Mouse (Mus musculus): ENCODE data around the gene Stard10. TPM values are rescaled to one million over a fixed set of nuclear protein-coding genes. Genes with fewer than 3 reads are reported as not detected.

Stard10 gene
- total RNA-seq (2022), result 10 to 100 TPM; 34.9 to 48.5 (median 43.7) TPM

- DNase-seq (ENCODE audit: low spot score in 2 of 2), result no peak
These were observed at the start of gene Stard10 for GRCm38 (mm10) chr7:101317014-101317413. TSS of gene Stard10 (plus strand) at chr7:101317086.

DNA sequence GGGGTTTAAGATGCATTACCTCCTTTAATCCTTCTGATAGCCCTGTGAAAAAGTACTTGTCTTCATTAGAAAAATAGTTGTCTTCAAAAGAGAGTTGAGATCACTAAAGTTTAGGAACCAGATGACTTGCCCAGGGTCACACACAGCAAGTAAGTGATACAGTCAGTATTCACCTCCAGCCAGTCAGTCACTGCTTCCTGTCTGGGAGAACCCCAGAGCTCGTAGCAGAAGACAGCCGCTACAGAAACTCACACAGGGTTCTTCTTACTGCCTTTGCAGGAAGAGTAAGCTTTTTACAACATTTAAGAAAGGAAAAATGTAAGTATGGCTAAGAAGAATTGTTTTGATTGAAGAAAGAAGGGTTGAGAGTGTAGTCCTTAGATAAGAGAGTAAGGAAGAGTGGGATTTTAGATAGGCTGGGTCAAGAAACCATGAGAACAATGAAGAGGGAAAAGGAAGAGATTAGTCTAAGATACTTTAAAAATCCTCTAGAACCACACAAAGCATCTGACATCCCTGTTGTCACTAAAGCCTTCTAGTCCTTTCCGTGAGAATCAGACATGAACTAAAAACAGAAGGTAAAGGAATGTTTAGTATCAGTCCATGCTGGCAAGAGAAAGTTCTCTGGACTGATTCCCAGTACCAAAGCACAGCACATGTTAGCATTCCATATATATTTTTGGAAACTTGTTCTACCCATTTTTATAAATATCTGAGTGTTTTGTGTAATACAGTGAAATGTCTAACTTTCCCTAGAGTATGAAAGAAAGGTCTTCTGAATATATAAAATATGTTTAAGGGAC lies 49.2 kb upstream of the Stard10 start:
- no peak for DNase-seq (ENCODE audit: low spot score in 2 of 2)

DNA sequence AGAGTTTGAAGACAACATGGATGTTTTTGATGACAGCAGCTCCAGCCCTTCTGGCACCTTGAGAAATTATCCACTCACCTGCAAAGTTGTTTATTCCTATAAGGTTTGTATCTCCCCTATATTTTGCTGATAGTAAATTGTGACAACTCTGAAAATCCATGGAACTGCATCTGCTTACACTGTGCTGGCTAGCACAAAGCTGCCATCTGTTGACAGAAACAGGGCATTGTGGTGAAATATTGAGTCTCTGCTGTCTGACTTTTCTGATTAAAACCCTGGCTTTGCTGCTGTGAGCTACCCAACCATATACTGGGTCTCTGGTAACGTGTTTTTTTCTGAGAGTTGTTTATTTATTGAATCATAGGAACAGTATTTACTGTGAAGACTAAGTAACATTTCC lies 45.3 kb upstream of the Stard10 start:
- no peak for DNase-seq (ENCODE audit: low spot score in 2 of 2)

GRCm38 (mm10) chr7:101272466-101273160 lies 44.3 kb upstream of the Stard10 start:
- DNase-seq (ENCODE audit: low spot score in 2 of 2), result no peak

- DNase-seq (ENCODE audit: low spot score in 2 of 2), result no peak
These were observed 34.2 kb upstream of the Stard10 start for GRCm38 (mm10) chr7:101282721-101283120.

DNA sequence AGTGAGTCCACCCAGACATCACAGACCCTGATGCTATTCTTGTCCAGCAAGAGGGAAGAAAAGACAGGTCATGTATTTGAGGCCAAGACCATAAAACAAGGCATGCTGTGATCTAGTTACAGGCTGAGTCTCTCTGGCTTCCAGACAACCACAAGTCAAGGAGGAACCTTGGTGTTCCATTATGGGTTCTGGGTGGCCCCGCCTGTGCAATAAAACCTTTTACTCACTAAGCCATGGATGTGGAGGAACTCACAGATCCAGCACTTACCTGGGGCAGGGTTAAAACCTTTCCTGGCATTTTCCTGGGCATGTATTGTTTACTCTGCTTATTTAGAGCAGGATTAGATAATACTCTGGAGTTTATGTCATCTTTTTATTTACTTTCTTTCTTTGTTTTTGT lies 32.4 kb upstream of the Stard10 start:
- DNase-seq (ENCODE audit: low spot score in 2 of 2), result no peak

- no peak for DNase-seq (ENCODE audit: low spot score in 2 of 2)
These were observed 30.0 kb upstream of the Stard10 start for GRCm38 (mm10) chr7:101286891-101287290.

- DNase-seq (ENCODE audit: low spot score in 2 of 2), result no peak
These were observed 29.1 kb upstream of the Stard10 start for GRCm38 (mm10) chr7:101287820-101288219.

DNA sequence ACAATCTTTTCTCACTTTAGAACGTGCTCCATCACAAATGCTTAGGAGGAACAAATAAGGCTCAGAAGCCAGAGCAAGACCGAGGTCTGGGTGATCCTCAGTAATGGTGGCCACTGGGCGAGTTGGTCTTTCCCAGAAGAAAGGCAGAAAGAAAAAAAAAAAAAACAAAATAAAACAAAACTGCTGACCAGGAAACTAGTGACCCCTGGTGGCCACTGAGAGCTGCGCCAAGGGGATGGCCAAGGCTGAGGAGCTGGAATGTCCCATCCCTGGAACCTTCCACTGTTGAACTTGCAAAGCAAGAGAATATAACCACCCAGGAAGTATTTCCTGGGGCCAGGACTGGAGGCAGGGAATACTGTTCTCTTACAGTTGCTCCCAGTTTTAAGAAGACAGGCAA lies 28.4 kb upstream of the Stard10 start:
- DNase-seq (ENCODE audit: low spot score in 2 of 2), result no peak

DNA sequence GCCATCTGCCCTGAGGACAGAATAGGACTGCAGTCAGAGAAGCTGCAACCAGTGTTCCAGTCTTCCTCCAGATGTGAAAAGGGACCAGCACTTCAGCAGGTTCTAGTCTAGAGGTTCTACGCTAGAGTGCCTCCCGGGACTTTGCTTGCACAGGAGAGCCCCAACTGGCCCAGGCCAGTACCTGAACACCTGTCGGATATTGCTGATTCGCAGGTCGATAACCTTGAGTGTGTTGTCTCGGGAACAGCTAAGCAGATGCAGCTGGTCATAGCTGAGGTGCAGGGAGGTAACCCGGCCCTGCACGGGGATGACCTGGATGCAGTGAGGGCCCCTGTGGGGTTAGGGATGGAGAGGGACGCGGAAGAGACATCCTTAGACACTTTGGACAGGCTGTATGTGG lies 26.5 kb upstream of the Stard10 start:
- no peak for DNase-seq (ENCODE audit: low spot score in 2 of 2)

GRCm38 (mm10) chr7:101291211-101291610 lies 25.7 kb upstream of the Stard10 start:
- no peak for DNase-seq (ENCODE audit: low spot score in 2 of 2)

DNA sequence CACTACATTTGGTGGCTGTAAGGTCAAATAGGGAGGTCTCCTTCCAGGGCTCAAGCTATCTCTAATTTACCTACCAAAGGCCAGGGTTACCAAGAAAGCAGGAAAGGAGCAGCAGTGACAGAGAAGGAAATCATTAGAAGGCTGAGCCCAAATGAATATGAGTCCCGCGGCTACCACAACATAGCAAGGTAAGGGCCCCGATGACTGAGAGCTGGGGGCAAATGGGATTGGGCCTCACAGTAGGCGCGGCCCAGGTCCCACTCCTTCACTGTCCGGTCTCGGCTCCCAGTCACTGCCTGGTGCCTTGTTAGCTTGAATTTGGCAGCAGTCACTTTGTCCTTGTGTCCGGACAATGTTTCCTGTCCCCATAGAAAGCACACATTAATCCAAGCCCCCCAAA lies 25.2 kb upstream of the Stard10 start:
- DNase-seq (ENCODE audit: low spot score in 2 of 2), result no peak

- no peak for DNase-seq (ENCODE audit: low spot score in 2 of 2)
These were observed 24.8 kb upstream of the Stard10 start for GRCm38 (mm10) chr7:101292086-101292485.

DNA sequence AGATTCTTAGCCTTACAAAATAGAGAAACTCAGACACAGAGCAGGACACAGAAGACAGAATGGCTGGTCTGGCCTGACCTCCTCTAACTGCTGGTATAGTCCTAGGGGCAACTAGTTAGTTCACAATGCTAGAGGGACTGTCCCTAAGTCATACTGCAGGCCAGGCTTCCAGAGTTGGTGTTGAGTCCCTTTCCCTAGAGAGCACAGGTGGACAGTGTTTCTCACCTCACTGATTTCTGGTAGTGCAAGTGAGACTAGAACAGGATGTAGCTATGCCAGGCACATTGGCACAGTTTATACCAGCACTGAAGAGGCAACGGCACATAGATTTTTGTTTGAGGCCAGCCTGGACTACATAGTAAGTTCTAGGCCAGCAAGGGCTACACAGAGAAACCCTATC lies 24.2 kb upstream of the Stard10 start:
- no peak for DNase-seq (ENCODE audit: low spot score in 2 of 2)

GRCm38 (mm10) chr7:101293138-101293537 lies 23.7 kb upstream of the Stard10 start:
- no peak for DNase-seq (ENCODE audit: low spot score in 2 of 2)

- DNase-seq (ENCODE audit: low spot score in 2 of 2), result no peak
These were observed 23.3 kb upstream of the Stard10 start for GRCm38 (mm10) chr7:101293611-101294010.

DNA sequence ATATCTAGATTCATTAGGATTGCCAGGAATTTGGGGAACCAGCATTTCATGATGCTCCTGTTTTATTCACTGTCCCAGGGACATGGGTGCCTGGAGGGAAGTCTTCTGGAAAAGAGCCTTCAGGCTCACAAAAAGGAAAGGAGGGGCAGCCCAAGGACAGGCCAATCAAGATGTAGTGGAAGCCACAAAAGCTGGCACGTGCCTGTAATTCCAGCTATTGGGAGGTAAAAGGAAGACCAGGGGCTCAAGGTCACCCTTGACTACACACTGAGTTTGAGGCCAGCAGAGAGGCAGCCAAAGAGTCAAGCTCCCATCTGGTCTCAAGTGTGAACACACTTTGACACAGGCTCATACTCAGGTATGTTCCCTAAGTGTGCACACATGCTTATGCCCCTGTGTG lies 21.4 kb upstream of the Stard10 start:
- DNase-seq (ENCODE audit: low spot score in 2 of 2), result no peak

DNA sequence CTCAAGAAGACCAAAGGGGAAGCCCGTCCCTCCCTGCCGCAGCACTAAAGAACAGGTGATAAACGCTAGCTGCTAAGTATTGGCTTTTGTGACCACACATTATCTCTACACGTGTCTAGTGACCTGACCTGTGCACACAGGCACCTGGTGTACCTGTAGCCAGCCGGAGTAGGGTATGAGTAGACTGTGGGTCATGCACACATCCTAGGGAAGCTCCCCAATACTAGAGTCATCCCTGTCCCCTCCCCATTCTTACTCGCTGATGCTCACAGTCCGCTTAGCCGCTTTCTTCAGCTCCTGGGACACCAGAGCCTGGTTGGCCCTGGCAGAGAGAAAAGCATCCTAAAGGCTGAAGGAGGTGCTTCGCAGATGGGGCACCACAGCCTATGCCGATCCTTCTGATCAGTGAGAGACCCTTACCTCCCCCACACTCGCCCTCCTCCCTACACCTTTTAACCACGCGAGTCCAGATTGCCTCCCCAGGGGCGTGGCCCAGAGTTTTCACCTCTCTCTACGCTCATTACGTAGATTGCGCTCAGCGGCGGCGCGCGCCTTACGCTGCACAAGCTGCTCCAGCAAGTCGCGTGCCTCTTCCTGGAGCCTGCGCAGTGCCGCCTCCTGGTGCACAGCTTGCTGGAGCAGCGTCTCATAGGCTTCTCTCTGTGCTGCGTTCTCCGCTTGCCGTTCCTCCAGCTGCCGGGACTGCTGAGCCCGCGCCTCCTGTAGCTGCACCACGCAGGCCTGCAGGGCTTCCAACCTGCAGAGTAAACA lies 20.4 kb upstream of the Stard10 start:
- DNase-seq (ENCODE audit: low spot score in 2 of 2), result no peak

GRCm38 (mm10) chr7:101297023-101297405 lies 19.9 kb upstream of the Stard10 start:
- no peak for DNase-seq (ENCODE audit: low spot score in 2 of 2)

DNA sequence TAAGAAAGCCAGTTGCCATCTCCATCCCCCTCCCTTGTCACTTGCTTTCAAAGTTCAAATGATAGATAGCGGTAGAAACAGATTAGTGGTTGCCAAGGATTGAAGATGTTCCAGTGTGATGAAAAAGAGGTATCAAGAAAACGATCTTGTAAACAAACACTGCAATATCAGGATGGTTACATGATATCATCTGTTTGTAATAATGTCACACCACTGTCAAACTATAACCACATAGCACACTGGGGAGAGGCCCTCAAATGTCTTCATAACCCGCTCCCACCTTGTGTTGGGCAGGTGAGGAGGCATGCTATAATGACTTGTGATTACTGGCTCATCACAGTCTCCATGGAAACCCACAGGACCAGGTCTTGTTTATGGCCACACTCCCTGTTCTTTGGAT lies 18.5 kb upstream of the Stard10 start:
- DNase-seq (ENCODE audit: low spot score in 2 of 2), result no peak

- DNase-seq (ENCODE audit: low spot score in 2 of 2), result no peak
These were observed 15.5 kb upstream of the Stard10 start for GRCm38 (mm10) chr7:101301361-101301880.

- peak; percentile 89 to 94 for DNase-seq (ENCODE audit: low spot score in 2 of 2)
These were observed 14.9 kb upstream of the Stard10 start, which contains the start of gene Atg16l2 for GRCm38 (mm10) chr7:101301881-101302456. TSS of gene Atg16l2 (minus strand) at chr7:101302251.
